Mouse (Mus musculus): ENCODE data around the gene Mecom. TPM values are rescaled to one million over a fixed set of nuclear protein-coding genes. Genes with fewer than 3 reads are reported as not detected.

The Mecom gene
- polyA plus RNA-seq, 1 experiment from 2014 or later, result 217 TPM

DNA sequence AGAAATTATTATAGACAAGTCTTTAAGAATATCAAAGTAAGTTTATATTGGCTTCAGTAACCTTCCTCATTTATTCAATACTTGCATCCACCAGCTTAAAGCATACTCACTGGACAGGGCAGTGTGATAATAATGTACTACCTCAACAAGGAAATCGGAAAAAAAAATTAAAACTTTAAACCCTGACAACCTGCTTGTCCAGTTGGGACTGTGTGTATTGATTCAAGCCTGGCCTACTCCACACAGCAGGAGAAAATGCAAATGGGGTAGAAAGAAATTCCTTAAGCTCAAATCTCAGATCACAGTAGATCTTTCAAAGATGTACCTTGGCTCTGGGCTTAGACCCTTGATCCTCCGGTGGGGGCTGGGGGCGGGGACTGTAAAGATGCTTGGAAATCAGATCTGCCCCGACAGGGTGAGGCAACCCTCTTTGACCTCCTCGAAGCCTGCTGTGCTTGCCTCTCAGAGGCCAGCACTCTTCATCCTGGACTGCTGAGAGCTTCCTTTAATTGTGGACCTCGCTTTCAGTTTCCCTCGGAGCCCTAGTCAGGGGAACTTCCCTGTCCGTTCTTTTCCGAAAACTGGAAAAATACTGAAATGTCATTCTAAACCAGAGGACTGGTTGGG lies 49.5 kb downstream of the Mecom start:
- 0 out of 2 replicates have a peak, but pooled peaks cover under 1% of the 10 kb centered on the region for H3K9me3 ChIP-seq (replicated peaks)
- 24% methylated on average over 9 of the region's 9 CpGs for WGBS
- no peaks in the 10 kb centered on the region for H3K27me3 ChIP-seq (ENCODE audit: low read depth, poor library complexity, severe bottlenecking)
- H3K27ac ChIP-seq, result peak overlapping the region; percentile 36; the same call in 1 of the 2 replicates
- peaks cover 41% of the 10 kb centered on the region for H3K36me3 ChIP-seq
- H3K4me3 ChIP-seq, result no peak overlapping the region
- no peak for DNase-seq (ENCODE audit: low spot score)
- H3K4me1 ChIP-seq, result peaks cover 6% of the 10 kb centered on the region

DNA sequence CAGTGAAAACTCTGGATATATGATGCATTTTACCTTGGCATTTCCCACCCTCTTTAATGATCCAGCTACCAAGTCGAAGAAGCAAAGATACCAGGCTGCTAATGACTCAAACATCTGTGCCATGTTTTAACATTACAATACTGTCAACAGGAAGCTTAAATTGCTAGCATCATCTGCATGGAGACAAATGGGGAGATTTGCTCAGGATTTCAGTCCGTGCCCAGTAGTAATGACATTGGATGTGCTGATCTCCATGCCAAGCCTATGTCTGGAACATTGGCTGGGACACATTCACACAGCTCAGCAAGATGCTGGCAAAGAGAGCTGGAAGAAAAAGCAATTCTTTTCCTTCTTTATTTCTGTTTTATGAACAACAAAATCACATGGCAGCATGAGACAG lies 53.4 kb downstream of the Mecom start:
- Histone ChIP-seq H3K36me3 (peaks cover 36% of the 10 kb centered on the region), H3K9me3 (replicated peaks) (0 out of 2 replicates have a peak, but pooled peaks cover 1% of the 10 kb centered on the region), H3K4me1 (peaks cover 22% of the 10 kb centered on the region), H3K27ac (no peak overlapping the region), H3K27me3 (ENCODE audit: low read depth, poor library complexity, severe bottlenecking) (no peaks in the 10 kb centered on the region), H3K4me3 (no peak overlapping the region)
- WGBS, result 85% methylated on average over 2 of the region's 2 CpGs
- DNase-seq (ENCODE audit: low spot score), result no peak

- WGBS, result 51% methylated on average over 4 of the region's 4 CpGs
- no peak overlapping the region for H3K27ac ChIP-seq
- H3K36me3 ChIP-seq, result peaks cover 37% of the 10 kb centered on the region
- 0 out of 2 replicates have a peak, but pooled peaks cover 1% of the 10 kb centered on the region for H3K9me3 ChIP-seq (replicated peaks)
- DNase-seq (ENCODE audit: low spot score), result no peak
- peaks cover 24% of the 10 kb centered on the region for H3K4me1 ChIP-seq
- H3K4me3 ChIP-seq, result no peak overlapping the region
- no peaks in the 10 kb centered on the region for H3K27me3 ChIP-seq (ENCODE audit: low read depth, poor library complexity, severe bottlenecking)
Measured at GRCm38 (mm10) chr3:30488808-30489207, 59.0 kb downstream of the Mecom start.

DNA sequence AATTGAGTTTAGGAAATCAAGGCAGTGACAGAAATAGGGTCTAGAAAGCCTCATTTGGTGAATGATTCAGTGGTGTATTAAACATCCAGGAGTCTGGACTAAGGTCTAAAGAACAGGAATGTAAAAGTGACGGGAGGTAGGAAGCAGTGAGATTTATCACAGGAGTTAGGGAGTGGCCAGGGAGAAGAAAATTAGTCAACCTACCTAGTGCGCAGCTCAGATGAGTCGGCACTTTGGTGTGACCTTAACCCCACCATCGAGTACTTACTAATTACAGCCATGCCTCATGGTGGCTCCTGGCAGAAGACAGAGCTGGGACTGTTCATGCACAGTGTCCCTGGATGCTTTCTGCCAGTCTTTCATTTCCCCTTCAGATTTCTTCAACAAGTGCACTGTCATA lies 61.4 kb downstream of the Mecom start:
- Histone ChIP-seq H3K27me3 (ENCODE audit: low read depth, poor library complexity, severe bottlenecking) (no peaks in the 10 kb centered on the region), H3K9me3 (replicated peaks) (no peaks in the 10 kb centered on the region), H3K4me1 (peaks cover 31% of the 10 kb centered on the region), H3K4me3 (no peak overlapping the region), H3K27ac (no peak overlapping the region), H3K36me3 (peaks cover 26% of the 10 kb centered on the region)
- 68% methylated on average over 4 of the region's 4 CpGs for WGBS
- DNase-seq (ENCODE audit: low spot score), result no peak

DNA sequence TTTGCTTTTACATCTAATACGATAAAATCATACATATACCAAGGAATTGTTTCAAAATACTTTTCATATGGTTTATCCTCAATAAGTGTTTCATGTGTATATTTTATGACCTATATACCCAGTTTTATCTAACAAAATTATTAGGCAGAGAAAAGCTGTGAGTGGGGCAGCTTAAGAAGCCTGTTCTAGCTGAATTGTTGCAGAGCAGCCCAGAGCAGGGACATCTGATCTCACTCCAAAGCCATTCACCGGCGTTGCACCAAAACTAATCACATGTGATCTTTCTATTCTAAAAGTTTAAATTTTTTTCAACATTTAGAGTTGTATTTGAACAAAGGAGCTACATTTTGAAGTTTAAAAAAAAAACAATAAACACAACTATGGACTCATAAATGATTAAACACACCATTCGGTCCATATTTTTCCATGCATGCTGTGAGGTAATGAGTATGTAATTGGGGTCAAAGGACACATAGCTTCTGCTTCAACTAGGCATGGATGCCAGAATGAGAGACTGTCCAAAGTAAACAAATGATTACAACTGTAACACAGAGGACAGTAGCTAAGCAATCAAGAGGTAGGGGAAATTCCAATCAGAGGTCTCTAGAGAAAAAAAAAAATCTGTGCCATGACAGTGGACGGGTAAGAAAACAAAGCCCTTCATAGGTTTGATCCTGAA lies 64.7 kb downstream of the Mecom start:
- H3K36me3 ChIP-seq, result peaks cover 34% of the 10 kb centered on the region
- H3K27me3 ChIP-seq (ENCODE audit: low read depth, poor library complexity, severe bottlenecking), result no peaks in the 10 kb centered on the region
- no peak overlapping the region for H3K27ac ChIP-seq
- no peaks in the 10 kb centered on the region for H3K9me3 ChIP-seq (replicated peaks)
- DNase-seq (ENCODE audit: low spot score), result no peak
- H3K4me3 ChIP-seq, result no peak overlapping the region
- 52% methylated on average over 5 of the region's 5 CpGs for WGBS
- H3K4me1 ChIP-seq, result peaks cover 23% of the 10 kb centered on the region

DNA sequence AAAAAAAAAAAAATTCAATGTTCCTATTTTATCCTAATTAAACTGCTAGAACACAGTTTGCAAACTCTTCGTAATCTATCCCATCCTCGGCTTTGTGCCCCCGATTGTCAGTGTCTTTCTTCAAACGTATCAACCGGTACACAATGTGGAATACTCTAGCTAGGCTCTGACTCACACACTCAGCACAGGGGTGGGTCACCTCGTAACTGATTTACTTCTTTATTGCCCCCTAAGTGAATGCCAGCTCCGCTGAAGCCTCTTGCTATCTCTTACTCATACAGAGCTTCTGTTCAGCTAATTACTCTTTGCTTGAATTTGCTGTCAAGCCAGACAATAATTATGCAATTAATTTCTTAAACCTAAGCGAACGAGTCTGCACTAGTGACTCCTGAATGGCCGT lies 66.1 kb downstream of the Mecom start:
- H3K4me3 ChIP-seq, result no peak overlapping the region
- H3K27me3 ChIP-seq (ENCODE audit: low read depth, poor library complexity, severe bottlenecking), result no peaks in the 10 kb centered on the region
- no peaks in the 10 kb centered on the region for H3K9me3 ChIP-seq (replicated peaks)
- peaks cover 22% of the 10 kb centered on the region for H3K36me3 ChIP-seq
- WGBS, result 59% methylated on average over 10 of the region's 10 CpGs
- peaks cover 30% of the 10 kb centered on the region for H3K4me1 ChIP-seq
- H3K27ac ChIP-seq, result no peak overlapping the region
- DNase-seq (ENCODE audit: low spot score), result no peak

GRCm38 (mm10) chr3:30480551-30480950 lies 67.3 kb downstream of the Mecom start:
- H3K4me1 ChIP-seq, result peaks cover 38% of the 10 kb centered on the region
- H3K27ac ChIP-seq, result no peak overlapping the region
- H3K27me3 ChIP-seq (ENCODE audit: low read depth, poor library complexity, severe bottlenecking), result no peaks in the 10 kb centered on the region
- 91% methylated on average over 6 of the region's 6 CpGs for WGBS
- no peak for DNase-seq (ENCODE audit: low spot score)
- H3K9me3 ChIP-seq (replicated peaks), result no peaks in the 10 kb centered on the region
- peaks cover 14% of the 10 kb centered on the region for H3K36me3 ChIP-seq
- no peak overlapping the region for H3K4me3 ChIP-seq

DNA sequence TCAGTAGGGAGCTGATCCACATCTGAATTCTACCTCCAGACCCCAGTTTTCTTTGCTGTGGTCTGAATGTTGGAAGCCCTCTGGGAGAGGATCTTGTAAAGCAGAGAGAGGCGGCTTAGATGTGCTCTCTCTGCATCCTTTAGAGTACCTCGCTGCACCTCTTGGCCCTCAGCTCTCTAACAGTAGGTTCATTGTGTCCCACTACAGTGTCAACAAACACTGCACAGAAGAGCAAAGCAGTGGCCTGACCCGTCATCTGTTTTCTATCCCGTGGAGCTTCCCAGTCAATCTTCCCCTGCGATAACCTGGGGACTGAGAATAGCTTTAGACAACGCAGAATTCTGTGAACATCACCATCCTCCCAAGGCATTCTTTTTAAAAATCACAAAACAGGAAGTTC lies 69.6 kb downstream of the Mecom start:
- 63% methylated on average over 6 of the region's 6 CpGs for WGBS
- Histone ChIP-seq H3K36me3 (peaks cover 20% of the 10 kb centered on the region), H3K4me3 (no peak overlapping the region), H3K4me1 (peaks cover 31% of the 10 kb centered on the region), H3K27me3 (ENCODE audit: low read depth, poor library complexity, severe bottlenecking) (no peaks in the 10 kb centered on the region), H3K27ac (no peak overlapping the region), H3K9me3 (replicated peaks) (no peaks in the 10 kb centered on the region)
- no peak for DNase-seq (ENCODE audit: low spot score)

GRCm38 (mm10) chr3:30477008-30477407 lies 70.8 kb downstream of the Mecom start:
- no peaks in the 10 kb centered on the region for H3K9me3 ChIP-seq (replicated peaks)
- no peak for DNase-seq (ENCODE audit: low spot score)
- H3K27me3 ChIP-seq (ENCODE audit: low read depth, poor library complexity, severe bottlenecking), result no peaks in the 10 kb centered on the region
- H3K27ac ChIP-seq, result no peak overlapping the region
- peaks cover 24% of the 10 kb centered on the region for H3K4me1 ChIP-seq
- peaks cover 27% of the 10 kb centered on the region for H3K36me3 ChIP-seq
- H3K4me3 ChIP-seq, result no peak overlapping the region
- 50% methylated on average over 5 of the region's 5 CpGs for WGBS

GRCm38 (mm10) chr3:30475591-30475990 lies 72.2 kb downstream of the Mecom start:
- WGBS, result 40% methylated on average over 6 of the region's 6 CpGs
- no peak overlapping the region for H3K4me3 ChIP-seq
- DNase-seq (ENCODE audit: low spot score), result no peak
- H3K27me3 ChIP-seq (ENCODE audit: low read depth, poor library complexity, severe bottlenecking), result no peaks in the 10 kb centered on the region
- H3K27ac ChIP-seq, result no peak overlapping the region
- H3K36me3 ChIP-seq, result peaks cover 36% of the 10 kb centered on the region
- H3K9me3 ChIP-seq (replicated peaks), result no peaks in the 10 kb centered on the region
- peaks cover 23% of the 10 kb centered on the region for H3K4me1 ChIP-seq

DNA sequence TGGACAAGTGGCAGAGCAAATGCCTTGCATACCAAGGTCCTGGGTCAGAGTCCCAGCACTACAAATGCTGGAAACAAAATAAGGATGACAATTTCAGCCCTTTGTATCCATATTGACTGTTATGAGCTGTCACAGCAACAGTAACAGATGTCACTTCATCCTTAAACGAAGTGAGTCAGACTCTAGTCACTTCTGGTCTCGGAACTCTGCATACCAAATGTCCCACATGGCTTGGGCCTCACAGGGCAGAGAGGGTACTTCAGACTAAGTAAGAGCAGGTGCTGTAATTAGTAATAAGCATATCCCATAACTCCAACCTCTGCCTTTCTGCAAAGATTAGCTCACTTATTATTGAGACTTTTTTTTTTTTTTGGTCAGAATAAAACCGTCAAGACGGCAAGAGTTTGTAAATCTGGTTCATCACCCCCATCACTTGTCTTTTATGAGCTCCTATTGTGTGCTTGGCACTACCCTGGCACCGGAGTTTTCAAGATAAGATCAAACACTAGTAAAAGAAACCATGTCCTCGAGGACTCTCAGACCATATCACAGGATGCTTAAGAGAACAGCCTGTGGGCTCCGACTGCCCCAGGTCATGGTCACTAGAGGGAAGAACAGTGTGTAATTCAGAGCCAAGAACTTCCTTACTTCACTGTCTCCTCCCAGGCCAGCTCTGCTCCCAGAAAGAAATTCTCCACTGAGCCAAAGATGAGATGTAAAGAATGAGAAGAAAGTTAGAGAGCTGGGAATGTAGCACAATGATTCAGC lies 79.6 kb downstream of the Mecom start:
- Histone ChIP-seq H3K27ac (no peak overlapping the region), H3K36me3 (peaks cover 64% of the 10 kb centered on the region), H3K4me3 (no peak overlapping the region), H3K27me3 (ENCODE audit: low read depth, poor library complexity, severe bottlenecking) (no peaks in the 10 kb centered on the region), H3K4me1 (peaks cover 21% of the 10 kb centered on the region), H3K9me3 (replicated peaks) (no peaks in the 10 kb centered on the region)
- 78% methylated on average over 7 of the region's 7 CpGs for WGBS
- DNase-seq (ENCODE audit: low spot score), result no peak

DNA sequence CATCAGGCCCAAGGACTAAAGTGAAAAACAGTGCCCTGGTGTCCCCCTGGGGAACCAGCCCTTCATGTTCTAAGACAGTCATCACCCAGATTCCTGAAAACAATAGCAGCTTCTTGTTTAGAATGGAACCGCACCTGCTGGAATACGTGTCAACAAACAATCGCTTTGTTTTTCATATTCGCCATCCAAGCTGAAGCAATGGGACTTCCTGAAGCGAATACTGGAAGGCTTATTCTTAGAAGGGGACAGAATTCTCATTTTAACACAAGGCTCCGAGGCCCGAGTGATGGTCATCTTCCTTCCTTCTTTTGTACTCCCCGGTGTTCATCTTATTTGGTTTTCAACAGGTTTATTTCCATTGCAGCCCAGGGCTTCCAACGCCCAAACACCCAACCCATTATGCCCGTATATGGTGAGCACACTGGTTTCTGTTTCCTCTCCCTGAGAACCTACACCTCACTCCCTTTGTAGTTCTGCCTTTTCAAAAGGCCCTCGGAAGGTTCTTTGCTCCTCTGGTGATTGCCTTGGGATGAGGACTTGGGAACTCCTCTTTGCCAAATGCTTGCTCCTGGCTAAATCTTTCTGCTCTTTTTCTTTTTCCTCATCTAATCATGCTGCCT lies 81.7 kb downstream of the Mecom start:
- H3K27me3 ChIP-seq (ENCODE audit: low read depth, poor library complexity, severe bottlenecking), result no peaks in the 10 kb centered on the region
- no peak overlapping the region for H3K4me3 ChIP-seq
- peaks cover 59% of the 10 kb centered on the region for H3K36me3 ChIP-seq
- no peak for DNase-seq (ENCODE audit: low spot score)
- H3K9me3 ChIP-seq (replicated peaks), result no peaks in the 10 kb centered on the region
- no peak overlapping the region for H3K27ac ChIP-seq
- H3K4me1 ChIP-seq, result peaks cover 21% of the 10 kb centered on the region
- 65% methylated on average over 11 of the region's 11 CpGs for WGBS

DNA sequence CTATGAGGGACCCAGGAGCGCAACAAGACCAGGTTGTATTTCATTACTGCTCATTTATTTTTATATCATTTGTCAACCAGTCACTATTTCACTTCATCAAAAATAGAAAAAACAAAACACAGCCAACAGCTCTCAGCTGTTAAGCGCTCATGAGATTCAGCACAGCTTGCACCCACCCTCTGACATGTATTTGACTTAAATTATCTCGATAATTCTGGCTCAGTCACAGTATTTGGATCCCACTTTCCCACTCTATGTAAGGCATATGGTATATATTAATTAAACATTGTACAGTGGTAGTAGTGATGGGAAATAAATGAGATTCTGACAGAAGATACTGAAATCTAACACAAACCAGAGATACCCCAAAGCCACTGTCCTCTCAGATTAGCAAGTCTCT lies 83.3 kb downstream of the Mecom start:
- WGBS, result 95% methylated on average over 3 of the region's 3 CpGs
- Histone ChIP-seq H3K27ac (no peak overlapping the region), H3K36me3 (peaks cover 44% of the 10 kb centered on the region), H3K4me1 (peaks cover 14% of the 10 kb centered on the region), H3K27me3 (ENCODE audit: low read depth, poor library complexity, severe bottlenecking) (no peaks in the 10 kb centered on the region), H3K9me3 (replicated peaks) (no peaks in the 10 kb centered on the region), H3K4me3 (no peak overlapping the region)
- DNase-seq (ENCODE audit: low spot score), result no peak

All from limb, embryonic 10.5 days (tissue).